Mouse (Mus musculus) E14TG2a.4 (cell line): Measurements from ENCODE around the gene Azin2.

Experiments used
- CTCF ChIP-seq: conservative IDR thresholded peaks from 2 replicates; pipeline ENCODE4 v1.5.1; 2014; ENCODE audit warnings: low read length
- NANOG ChIP-seq: IDR thresholded peaks from 2 replicates; pipeline ENCODE4 v1.6.1; 2014; ENCODE audit warnings: borderline replicate concordance, low read length, mixed read lengths

DNA sequence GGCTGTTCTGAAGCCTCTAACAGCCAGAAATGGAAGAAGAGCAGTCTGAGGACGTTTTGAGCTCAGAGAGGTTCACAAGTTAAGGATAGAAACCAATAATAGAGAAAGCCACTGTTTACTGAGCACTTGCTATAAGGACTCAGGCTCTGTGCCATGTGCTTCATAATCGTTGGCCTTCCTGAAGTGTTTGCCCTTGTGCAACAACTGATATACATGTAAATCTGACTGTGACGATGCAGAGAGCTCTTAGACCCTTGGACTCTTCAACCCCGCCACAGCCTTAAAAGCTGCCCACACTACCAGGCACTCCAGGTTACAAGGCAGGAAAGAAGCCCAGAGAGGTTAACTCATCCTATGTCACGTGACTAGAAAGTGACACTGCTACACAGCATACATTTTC is 6.8 kb upstream of the Azin2 start:
- TF ChIP-seq CTCF (no peak), NANOG (no peak)
